Mouse (Mus musculus) kidney, adult 2 months (tissue): ENCODE measurements around the gene Plcxd1.

Source experiments
- CTCF ChIP-seq: fragments of 200-500 bp; conservative IDR thresholded peaks from 2 replicates; pipeline ENCODE4 v1.5.1; 2011; ENCODE audit warnings: low read depth, mild to moderate bottlenecking, control low read depth, low read length, moderate library complexity, mixed read lengths; ENCODE audit not compliant: insufficient read depth, insufficient read length
- POLR2A ChIP-seq: fragments of 200-500 bp; IDR thresholded peaks from one replicate; pipeline ENCODE4 v1.6.1; 2011; ENCODE audit warnings: low read depth, low read length, control low read depth

- no peak for TF ChIP-seq CTCF
- no peak for TF ChIP-seq POLR2A
These were observed 40.7 kb downstream of the Plcxd1 start for GRCm38 (mm10) chr5:110140424-110140823.
